Mouse (Mus musculus) intestine, embryonic 15.5 days (tissue): ENCODE measurements around the gene Zfp629. TPM values are rescaled to one million over a fixed set of nuclear protein-coding genes. Genes with fewer than 3 reads are reported as not detected.

ENCODE experiments used
- ATAC-seq: fragments of 200-750 bp; cut with Nextera tagmentation; 2 replicates; pipeline ENCODE4 v1.8.0; 2017; ENCODE audit warnings: moderate TSS enrichment, moderate library complexity
- H3K27ac ChIP-seq: fragments of 300-500 bp; sonication (generic); 2 replicates; pipeline ENCODE4 v1.5.1; 2015; ENCODE audit warnings: mild to moderate bottlenecking, inconsistent platforms
- H3K27me3 ChIP-seq: fragments of 300-500 bp; sonication (generic); replicated peaks from 2 replicates; pipeline ENCODE4 v1.6.1; 2015; ENCODE audit warnings: inconsistent platforms
- H3K36me3 ChIP-seq: fragments of 300-500 bp; sonication (generic); 2 replicates; pipeline ENCODE4 v1.6.1; 2015; ENCODE audit warnings: inconsistent platforms
- H3K4me1 ChIP-seq: fragments of 300-500 bp; sonication (generic); replicated peaks from 2 replicates; pipeline ENCODE4 v1.6.1; 2015; ENCODE audit warnings: inconsistent platforms
- H3K4me2 ChIP-seq: fragments of 300-500 bp; sonication (generic); replicated peaks from 2 replicates; pipeline ENCODE4 v1.6.1; 2015; ENCODE audit warnings: mild to moderate bottlenecking, inconsistent platforms
- H3K4me3 ChIP-seq: fragments of 300-500 bp; sonication (generic); replicated peaks from 2 replicates; pipeline ENCODE4 v1.5.1; 2015; ENCODE audit warnings: inconsistent platforms
- H3K9ac ChIP-seq: fragments of 300-500 bp; sonication (generic); 2 replicates; pipeline ENCODE4 v1.6.1; 2015; ENCODE audit warnings: inconsistent platforms
- H3K9me3 ChIP-seq: fragments of 300-500 bp; sonication (generic); 2 replicates; pipeline ENCODE4 v1.6.1; 2016; ENCODE audit warnings: inconsistent platforms
- WGBS: fragments of 180-500 bp; shearing (Covaris S2); methylation state at CpG from one replicate; pipeline ENCODE4 v1.1.7; 2015; 5-methylcytosine and 5-hydroxymethylcytosine counted together
- polyA plus RNA-seq: library from polyadenylated mRNA; unstranded; fragments of >200 nt; fragmentation: Nextera tagmentation; extraction: Ambion mirVana; gene quantifications from 2 replicates; pipeline ENCODE4 v1.2.1, GENCODE M21; 2015

Zfp629 gene
- polyA plus RNA-seq, 1 experiment from 2014 or later = 9.4 TPM

DNA sequence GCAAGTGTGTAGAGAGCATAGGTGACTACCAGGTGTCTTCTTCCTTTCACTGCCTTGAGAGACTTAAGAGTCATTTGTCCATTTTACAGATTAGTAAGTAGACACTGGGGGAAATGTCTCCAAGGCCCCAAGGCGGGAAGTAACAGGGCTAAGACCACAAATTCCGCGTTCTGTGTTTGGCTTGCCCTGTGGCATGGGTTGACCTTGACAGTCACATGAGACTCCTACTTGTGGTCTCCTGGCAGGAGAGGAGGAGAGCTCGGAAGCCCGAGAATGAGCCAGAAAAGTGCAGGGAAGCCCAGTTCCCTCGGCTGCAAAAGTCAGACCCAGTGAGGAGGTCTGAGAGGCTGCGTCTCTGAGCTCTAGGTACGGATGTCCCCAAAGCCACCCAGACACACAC is 2.1 kb downstream of the Zfp629 start:
- Histone ChIP-seq H3K9ac (0 out of 2 replicates have a peak overlapping the region, but pooled peaks have one; percentile 94), H3K4me1 (peaks cover 10% of the 10 kb centered on the region), H3K4me2 (peak overlapping the region; percentile 79), H3K9me3 (no peaks in the 10 kb centered on the region), H3K4me3 (peak overlapping the region; percentile 98; the same call in 1 of the 2 replicates), H3K36me3 (peaks cover 44% of the 10 kb centered on the region), H3K27ac (no peak overlapping the region), H3K27me3 (no peaks in the 10 kb centered on the region)
- WGBS = 85% methylated on average over 8 of the region's 8 CpGs
- no peak for ATAC-seq

DNA sequence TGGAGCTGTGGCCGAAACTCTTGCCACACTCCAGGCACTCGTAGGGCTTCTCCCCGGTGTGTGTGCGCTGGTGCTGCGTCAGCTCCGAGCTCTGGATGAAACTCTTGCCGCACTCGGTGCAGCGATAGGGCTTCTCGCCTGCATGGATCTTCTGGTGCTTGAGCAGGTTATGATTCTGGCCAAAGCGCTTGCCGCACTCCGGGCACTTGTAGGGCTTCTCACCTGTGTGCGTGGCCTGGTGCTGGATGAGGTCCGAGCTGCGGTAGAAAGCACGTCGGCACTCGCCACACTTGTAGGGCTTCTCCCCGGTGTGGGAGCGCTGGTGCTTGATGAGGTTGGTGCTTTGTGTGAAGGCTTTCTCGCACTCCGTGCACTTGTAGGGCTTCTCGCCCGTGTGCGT is 4.0 kb downstream of the Zfp629 start:
- peaks cover 10% of the 10 kb centered on the region for H3K4me1 ChIP-seq
- H3K27ac ChIP-seq = no peak overlapping the region
- H3K9me3 ChIP-seq = no peaks in the 10 kb centered on the region
- peaks cover 49% of the 10 kb centered on the region for H3K36me3 ChIP-seq
- H3K4me2 ChIP-seq = no peak overlapping the region
- ATAC-seq = no peak
- H3K27me3 ChIP-seq = no peaks in the 10 kb centered on the region
- H3K4me3 ChIP-seq = no peak overlapping the region
- no peak overlapping the region for H3K9ac ChIP-seq
- WGBS = 97% methylated on average over 26 of the region's 26 CpGs

DNA sequence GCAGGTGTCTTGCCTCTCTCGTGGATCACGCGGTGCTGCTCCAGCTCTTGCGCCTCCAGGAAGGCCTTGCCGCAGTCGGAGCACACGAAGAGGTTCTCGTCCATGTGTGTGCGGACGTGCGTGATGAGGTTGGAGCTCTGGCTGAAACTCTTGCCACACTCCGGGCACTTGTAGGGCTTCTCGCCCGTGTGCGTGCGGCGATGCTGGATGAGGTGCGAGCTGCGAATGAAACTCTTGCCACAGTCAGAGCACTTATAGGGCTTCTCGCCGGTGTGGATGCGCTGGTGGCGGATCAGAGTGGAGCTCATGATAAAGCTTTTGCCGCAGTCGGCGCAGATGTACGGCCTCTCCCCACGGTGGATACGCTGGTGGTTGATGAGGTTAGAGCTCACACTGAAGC is 4.6 kb downstream of the Zfp629 start:
- H3K27ac ChIP-seq = no peak overlapping the region
- H3K36me3 ChIP-seq = peaks cover 49% of the 10 kb centered on the region
- no peaks in the 10 kb centered on the region for H3K27me3 ChIP-seq
- peaks cover 10% of the 10 kb centered on the region for H3K4me1 ChIP-seq
- no peak overlapping the region for H3K4me2 ChIP-seq
- no peak overlapping the region for H3K4me3 ChIP-seq
- no peaks in the 10 kb centered on the region for H3K9me3 ChIP-seq
- H3K9ac ChIP-seq = no peak overlapping the region
- WGBS = 95% methylated on average over 29 of the region's 29 CpGs
- no peak for ATAC-seq

DNA sequence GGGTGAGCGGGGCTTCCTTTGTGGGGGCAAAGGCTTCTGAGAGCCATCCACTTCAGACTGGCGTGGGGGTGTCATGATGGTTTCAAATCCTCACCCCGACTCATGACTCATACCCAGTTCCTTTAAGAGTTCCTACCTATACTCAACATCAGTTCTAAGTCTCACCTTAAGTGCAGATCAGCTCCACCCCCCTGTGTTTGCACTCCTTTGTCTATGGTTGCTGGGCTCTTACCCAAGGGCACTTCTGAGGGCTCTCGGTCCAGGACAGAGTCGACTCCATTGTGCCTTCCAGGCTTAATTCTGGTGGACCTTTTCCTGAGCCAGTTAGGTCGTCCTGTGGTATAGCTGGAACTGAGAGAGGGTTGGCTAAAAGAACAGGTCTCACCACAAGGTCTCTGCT is 8.4 kb downstream of the Zfp629 start:
- Histone ChIP-seq H3K9me3 (no peaks in the 10 kb centered on the region), H3K9ac (no peak overlapping the region), H3K27me3 (no peaks in the 10 kb centered on the region), H3K27ac (no peak overlapping the region), H3K4me3 (no peak overlapping the region), H3K4me1 (no peaks in the 10 kb centered on the region), H3K4me2 (no peak overlapping the region), H3K36me3 (peaks cover 50% of the 10 kb centered on the region)
- ATAC-seq = no peak
- 79% methylated on average over 6 of the region's 6 CpGs for WGBS

DNA sequence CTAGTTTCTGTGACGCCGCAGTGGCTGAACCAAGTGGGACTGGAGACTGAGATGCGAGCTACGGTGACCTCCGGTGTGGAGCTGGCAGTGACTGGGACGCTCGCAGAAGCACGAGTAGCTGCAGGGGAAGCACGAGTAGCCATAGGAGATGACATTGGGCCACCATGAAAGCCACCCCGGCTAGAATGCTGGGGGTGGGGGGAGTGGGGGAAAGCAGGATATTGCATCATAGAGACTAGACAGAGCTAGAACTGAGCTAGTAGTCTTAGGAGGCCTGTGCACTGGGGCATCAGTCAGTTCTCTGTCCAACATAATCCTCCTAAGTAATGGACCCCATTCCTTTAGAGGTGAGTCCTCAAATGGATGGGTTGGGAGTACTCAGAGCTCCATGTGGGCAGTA is 11.3 kb downstream of the Zfp629 start:
- Histone ChIP-seq H3K9me3 (no peaks in the 10 kb centered on the region), H3K27me3 (no peaks in the 10 kb centered on the region), H3K4me3 (no peak overlapping the region), H3K4me2 (no peak overlapping the region), H3K36me3 (peaks cover 38% of the 10 kb centered on the region), H3K9ac (no peak overlapping the region), H3K4me1 (no peaks in the 10 kb centered on the region), H3K27ac (no peak overlapping the region)
- ATAC-seq = no peak
- 89% methylated on average over 10 of the region's 10 CpGs for WGBS

DNA sequence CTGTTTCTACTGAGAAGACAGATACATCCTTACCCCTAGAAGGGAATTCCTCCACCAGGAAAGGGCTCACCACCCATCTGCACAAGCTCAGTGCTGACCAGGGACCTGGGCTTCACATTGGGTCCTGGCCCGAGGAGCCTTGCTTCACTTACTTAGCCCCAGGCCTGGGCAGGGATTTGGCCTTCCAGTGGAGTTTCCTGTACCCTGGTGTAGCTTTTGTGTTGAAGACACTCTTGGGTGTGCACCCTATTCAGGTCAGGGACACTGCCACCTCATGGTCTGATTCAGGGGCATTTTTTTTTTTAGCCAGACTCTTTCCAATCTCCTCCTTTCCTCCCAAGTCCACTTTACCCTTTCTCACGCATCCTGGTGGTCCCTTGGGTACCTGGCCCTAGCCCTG is 12.7 kb downstream of the Zfp629 start:
- Histone ChIP-seq H3K4me3 (no peak overlapping the region), H3K9ac (no peak overlapping the region), H3K36me3 (peaks cover 36% of the 10 kb centered on the region), H3K27me3 (no peaks in the 10 kb centered on the region), H3K4me1 (no peaks in the 10 kb centered on the region), H3K9me3 (no peaks in the 10 kb centered on the region), H3K4me2 (no peak overlapping the region), H3K27ac (no peak overlapping the region)
- ATAC-seq = no peak
- WGBS = 87% methylated on average over 2 of the region's 2 CpGs

DNA sequence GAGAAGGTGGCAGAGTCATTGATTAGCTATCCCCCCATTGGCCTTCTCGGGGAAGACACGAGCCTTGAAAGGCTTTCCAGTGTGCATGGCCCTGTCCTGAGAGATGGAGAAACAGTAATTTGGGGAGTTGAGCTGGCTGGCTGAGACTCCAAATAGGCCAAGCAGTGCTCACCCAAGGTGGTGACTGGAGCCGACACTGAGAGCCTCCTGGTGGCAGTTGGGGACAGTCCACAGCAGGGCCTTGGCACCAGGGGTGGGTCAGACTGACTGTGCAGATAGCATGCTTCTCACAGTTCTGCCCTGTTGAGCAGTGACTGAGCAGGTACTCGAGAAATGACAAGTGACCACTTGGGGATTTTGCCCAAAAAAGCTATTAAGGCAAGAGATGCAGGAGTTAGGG is 13.9 kb downstream of the Zfp629 start:
- no peak overlapping the region for H3K9ac ChIP-seq
- H3K4me3 ChIP-seq = no peak overlapping the region
- 84% methylated on average over 4 of the region's 4 CpGs for WGBS
- no peaks in the 10 kb centered on the region for H3K9me3 ChIP-seq
- H3K4me2 ChIP-seq = no peak overlapping the region
- H3K27me3 ChIP-seq = no peaks in the 10 kb centered on the region
- ATAC-seq = no peak
- peaks cover 44% of the 10 kb centered on the region for H3K36me3 ChIP-seq
- no peak overlapping the region for H3K27ac ChIP-seq
- H3K4me1 ChIP-seq = no peaks in the 10 kb centered on the region

DNA sequence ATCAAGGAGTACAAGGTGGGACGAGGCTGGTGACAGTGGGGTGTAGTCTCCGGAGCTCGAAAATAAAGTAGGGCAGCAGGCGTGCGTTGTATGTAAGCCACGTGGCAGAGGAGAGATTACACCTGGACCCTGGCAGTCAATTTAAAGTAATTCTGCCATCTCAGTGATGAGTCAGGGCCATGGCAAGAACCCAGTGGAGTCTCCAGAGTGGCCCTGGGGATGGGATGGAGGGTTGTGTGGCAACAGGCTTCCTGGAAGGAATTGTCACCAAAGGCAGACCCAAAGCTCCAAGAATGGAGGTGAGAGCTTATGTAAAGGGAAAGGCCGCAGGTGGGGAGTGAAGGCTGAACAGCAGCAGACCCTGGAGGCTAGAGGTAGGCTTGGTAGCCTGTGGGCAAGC is 15.0 kb downstream of the Zfp629 start:
- H3K4me2 ChIP-seq = no peak overlapping the region
- no peak overlapping the region for H3K9ac ChIP-seq
- no peak overlapping the region for H3K27ac ChIP-seq
- H3K4me3 ChIP-seq = no peak overlapping the region
- no peaks in the 10 kb centered on the region for H3K4me1 ChIP-seq
- 94% methylated on average over 7 of the region's 7 CpGs for WGBS
- H3K9me3 ChIP-seq = no peaks in the 10 kb centered on the region
- H3K27me3 ChIP-seq = no peaks in the 10 kb centered on the region
- no peak for ATAC-seq
- H3K36me3 ChIP-seq = peaks cover 56% of the 10 kb centered on the region

DNA sequence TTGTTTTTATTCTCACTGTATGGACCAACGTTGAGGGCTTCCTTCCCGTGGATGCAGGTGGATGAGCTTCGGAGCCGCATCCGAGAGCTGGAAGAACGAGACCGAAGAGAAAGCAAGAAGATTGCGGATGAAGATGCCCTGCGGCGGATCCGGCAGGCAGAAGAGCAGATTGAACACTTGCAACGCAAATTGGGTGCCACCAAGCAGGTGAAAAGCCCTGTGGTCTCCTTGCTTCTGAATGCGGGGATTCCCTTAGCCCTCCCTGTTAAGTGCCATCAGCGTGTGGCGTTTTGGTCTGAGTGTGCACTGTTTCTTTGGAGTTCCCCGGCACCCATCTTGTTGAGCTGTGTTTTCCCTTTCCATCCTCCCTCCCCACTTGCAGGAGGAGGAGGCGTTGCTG is 18.9 kb downstream of the Zfp629 start:
- Histone ChIP-seq H3K27me3 (no peaks in the 10 kb centered on the region), H3K4me1 (no peaks in the 10 kb centered on the region), H3K4me2 (no peak overlapping the region), H3K27ac (no peak overlapping the region), H3K9ac (no peak overlapping the region), H3K9me3 (no peaks in the 10 kb centered on the region), H3K4me3 (no peak overlapping the region), H3K36me3 (peaks cover 64% of the 10 kb centered on the region)
- 94% methylated on average over 17 of the region's 17 CpGs for WGBS
- ATAC-seq = no peak

DNA sequence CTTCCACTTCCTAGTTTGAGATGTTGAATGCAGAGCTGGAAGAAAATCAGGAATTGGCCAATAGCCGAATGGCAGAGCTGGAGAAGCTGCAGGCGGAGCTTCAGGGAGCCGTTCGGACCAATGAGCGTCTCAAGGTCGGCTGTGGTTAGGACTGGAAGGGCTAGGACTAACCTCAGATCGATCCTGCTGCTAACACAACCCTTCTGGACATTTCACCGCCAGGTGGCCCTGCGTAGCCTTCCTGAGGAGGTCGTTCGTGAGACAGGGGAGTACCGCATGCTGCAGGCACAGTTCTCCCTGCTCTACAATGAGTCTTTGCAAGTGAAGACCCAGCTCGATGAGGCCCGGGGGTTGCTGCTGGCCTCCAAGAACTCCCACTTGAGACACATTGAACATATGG is 23.0 kb downstream of the Zfp629 start:
- no peak overlapping the region for H3K4me2 ChIP-seq
- WGBS = 85% methylated on average over 14 of the region's 14 CpGs
- H3K27me3 ChIP-seq = no peaks in the 10 kb centered on the region
- peaks cover 11% of the 10 kb centered on the region for H3K4me1 ChIP-seq
- H3K9me3 ChIP-seq = no peaks in the 10 kb centered on the region
- peaks cover 52% of the 10 kb centered on the region for H3K36me3 ChIP-seq
- no peak for ATAC-seq
- no peak overlapping the region for H3K9ac ChIP-seq
- no peak overlapping the region for H3K4me3 ChIP-seq
- no peak overlapping the region for H3K27ac ChIP-seq

DNA sequence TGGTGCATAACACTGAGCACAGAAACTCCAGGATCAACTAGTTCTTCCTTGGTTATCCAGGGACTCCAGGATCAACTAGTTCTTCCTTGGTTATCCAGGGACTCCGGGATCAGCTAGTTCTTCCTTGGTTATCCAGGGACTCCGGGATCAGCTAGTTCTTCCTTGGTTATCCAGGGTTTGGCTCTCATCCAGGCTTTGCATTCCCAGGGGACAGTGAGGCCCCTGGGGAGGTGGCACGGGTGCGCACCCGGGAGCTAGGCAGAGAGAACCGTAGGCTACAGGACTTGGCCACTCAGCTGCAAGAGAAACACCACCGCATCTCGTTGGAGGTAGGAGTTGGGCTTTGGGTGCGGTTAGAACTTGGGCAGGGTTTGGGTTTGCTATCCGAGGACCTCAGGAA is 24.5 kb downstream of the Zfp629 start:
- 89% methylated on average over 10 of the region's 10 CpGs for WGBS
- ATAC-seq = no peak
- Histone ChIP-seq H3K36me3 (peaks cover 38% of the 10 kb centered on the region), H3K9me3 (no peaks in the 10 kb centered on the region), H3K27ac (no peak overlapping the region), H3K4me1 (peaks cover 17% of the 10 kb centered on the region), H3K4me3 (no peak overlapping the region), H3K4me2 (no peak overlapping the region), H3K9ac (no peak overlapping the region), H3K27me3 (no peaks in the 10 kb centered on the region)

DNA sequence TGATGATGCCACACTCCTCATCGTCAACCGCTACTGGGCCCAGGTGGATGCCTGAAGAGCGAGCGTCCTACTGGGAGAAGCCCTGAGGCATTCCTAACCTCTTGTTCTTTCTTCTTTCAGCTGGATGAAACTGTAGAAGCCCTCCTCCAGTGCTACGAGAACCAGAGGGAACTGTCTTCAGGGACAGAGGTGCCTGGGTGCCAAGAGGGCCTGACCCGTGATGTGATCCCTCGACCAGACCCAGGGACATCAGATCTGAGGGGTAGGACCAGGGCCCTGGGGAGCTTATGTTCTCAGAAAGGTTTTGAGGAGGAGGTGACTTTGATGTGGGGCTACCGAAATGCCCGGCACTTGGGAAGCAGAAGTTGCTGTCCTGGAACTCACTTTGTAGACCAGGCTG is 26.0 kb downstream of the Zfp629 start:
- 95% methylated on average over 9 of the region's 9 CpGs for WGBS
- H3K9ac ChIP-seq = peak overlapping the region; percentile 81; the same call in 1 of the 2 replicates
- no peaks in the 10 kb centered on the region for H3K27me3 ChIP-seq
- H3K9me3 ChIP-seq = no peaks in the 10 kb centered on the region
- H3K4me1 ChIP-seq = peaks cover 17% of the 10 kb centered on the region
- H3K4me3 ChIP-seq = peak overlapping the region; percentile 86
- H3K36me3 ChIP-seq = peaks cover 23% of the 10 kb centered on the region
- ATAC-seq = no peak
- H3K27ac ChIP-seq = no peak overlapping the region
- peak overlapping the region; percentile 93 for H3K4me2 ChIP-seq

DNA sequence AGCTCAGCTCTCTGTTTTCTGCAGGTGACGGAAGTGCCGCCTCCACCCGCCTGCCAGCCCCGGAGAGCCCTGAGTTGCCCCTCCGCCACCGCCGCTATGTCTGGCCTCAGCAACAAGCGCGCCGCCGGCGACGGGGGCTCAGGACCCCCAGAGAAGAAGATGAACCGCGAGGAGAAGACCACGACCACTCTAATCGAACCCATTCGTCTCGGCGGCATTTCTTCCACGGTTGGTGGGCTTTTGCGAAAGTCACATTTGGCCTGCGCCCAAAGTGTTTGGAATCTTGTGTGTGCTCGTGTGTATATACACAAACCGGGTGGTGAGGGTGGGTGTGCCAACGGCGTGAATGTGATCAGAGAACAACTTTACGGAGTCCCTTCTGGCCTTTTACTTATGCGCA is 26.7 kb downstream of the Zfp629 start:
- no peak for ATAC-seq
- 4% methylated on average over 29 of the region's 29 CpGs for WGBS

More for the DNA sequence above, 26.7 kb downstream of the Zfp629 start:
- H3K4me2 ChIP-seq = peak overlapping the region; percentile 93
- no peaks in the 10 kb centered on the region for H3K9me3 ChIP-seq
- no peaks in the 10 kb centered on the region for H3K27me3 ChIP-seq
- H3K9ac ChIP-seq = peak overlapping the region; percentile 81
- H3K36me3 ChIP-seq = peaks cover 19% of the 10 kb centered on the region
- peaks cover 17% of the 10 kb centered on the region for H3K4me1 ChIP-seq
- peak overlapping the region; percentile 86 for H3K4me3 ChIP-seq
- peak overlapping the region; percentile 74 for H3K27ac ChIP-seq
